Mouse (Mus musculus) Patski (cell line): ENCODE measurements around the gene Clmp. TPM values are rescaled to one million over a fixed set of nuclear protein-coding genes. Genes with fewer than 3 reads are reported as not detected.

Source experiments
- ATAC-seq: fragments of 100-300 bp; one replicate; pipeline ENCODE4 v1.8.0; 2021
- CTCF ChIA-PET: fragments of 350-600 bp; sonication (Branson Sonifier 250); formaldehyde crosslinking; loops from one replicate; lab custom pipeline; 2022; ENCODE audit warnings: inconsistent platforms; lab: Charles Lee
- POLR2A ChIA-PET: fragments of 350-600 bp; sonication (Branson Sonifier 250); formaldehyde crosslinking; loops from one replicate; lab custom pipeline; 2022; ENCODE audit warnings: antibody characterized with exemption, inconsistent platforms; lab: Charles Lee
- DNase-seq: peaks from one replicate; pipeline ENCODE4 v3.0.0-alpha.2; 2011; ENCODE audit warnings: low read depth, low spot score
- H3K27me3 ChIP-seq: fragments of 371-371 bp; one replicate; pipeline ENCODE4 v1.5.1; 2021
- CTCF ChIP-seq: fragments of 100-300 bp; IDR thresholded peaks from one replicate; pipeline ENCODE4 v1.5.1; 2021
- in situ Hi-C: fragments of 300-500 bp; cut with MboI; formaldehyde crosslinking; loops from 3 replicates; pipeline ENCODE4 v1.11.1; 2018; ENCODE audit warnings: low pct_unique_long_range_greater_than_20kb, mixed read lengths
- polyA plus RNA-seq: library from polyadenylated mRNA; unstranded; gene quantifications from one replicate; pipeline ENCODE4 v1.2.3, GENCODE M21; 2021

The Clmp gene
- polyA plus RNA-seq, 1 experiment from 2014 or later, result 0.06 TPM

DNA sequence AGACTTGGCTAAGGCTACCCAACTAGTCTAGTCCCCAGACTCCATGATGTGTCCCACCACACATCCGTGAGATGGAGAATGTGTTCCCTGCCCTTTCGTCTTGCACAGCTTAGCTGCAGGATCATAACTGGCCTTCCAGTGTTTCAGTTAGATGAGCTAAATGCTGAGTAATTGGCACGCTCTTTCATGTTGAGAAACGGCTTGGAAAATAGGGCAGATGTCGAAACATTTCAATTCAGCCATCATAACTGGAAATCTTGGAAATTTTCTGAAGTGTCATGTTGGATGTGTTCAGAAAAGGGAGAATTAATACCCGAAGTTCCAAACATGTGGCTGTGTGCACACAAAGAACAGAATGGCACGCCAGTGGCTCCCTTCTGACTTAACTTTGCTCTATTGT, 4.7 kb downstream of the Clmp start:
- in situ Hi-C loops, result no loop called here
- CTCF ChIA-PET, result interaction anchor here (1.0 kb wide), 1 partner anchor 29 kb away, joined by 3 read pairs; no protein-coding TSS in a partner anchor
- POLR2A ChIA-PET, result no interaction called here

GRCm38 (mm10) chr9:40693026-40693425, 7.3 kb downstream of the Clmp start:
- H3K27me3 ChIP-seq, result peaks cover 6% of the 10 kb centered on the region
- ATAC-seq, result no peak
- ChIA-PET CTCF (no interaction called here), POLR2A (no interaction called here)
- no peak for TF ChIP-seq CTCF
- DNase-seq, result no peak
- in situ Hi-C loops, result no loop called here

More for the DNA sequence above, 4.7 kb downstream of the Clmp start:
- DNase-seq, result no peak
- ATAC-seq, result no peak
- peaks cover 26% of the 10 kb centered on the region for H3K27me3 ChIP-seq
- no peak for TF ChIP-seq CTCF

GRCm38 (mm10) chr9:40693768-40694167, 8.0 kb downstream of the Clmp start:
- no peak for DNase-seq
- H3K27me3 ChIP-seq, result peaks cover 6% of the 10 kb centered on the region
- no peak for ATAC-seq
- POLR2A ChIA-PET, result no interaction called here
- in situ Hi-C loops, result no loop called here
- CTCF ChIA-PET, result interaction anchor here (1.2 kb wide), 1 partner anchor 56 kb away, joined by 3 read pairs; no protein-coding TSS in a partner anchor
- TF ChIP-seq CTCF, result no peak

GRCm38 (mm10) chr9:40694284-40694683, 8.5 kb downstream of the Clmp start:
- POLR2A ChIA-PET, result no interaction called here

GRCm38 (mm10) chr9:40696086-40696485, 10.3 kb downstream of the Clmp start:
- no peak for DNase-seq
- in situ Hi-C loops, result no loop called here
- no peak for TF ChIP-seq CTCF
- ChIA-PET POLR2A (no interaction called here), CTCF (no interaction called here)
- no peak for ATAC-seq
- H3K27me3 ChIP-seq, result peaks cover 5% of the 10 kb centered on the region

More at GRCm38 (mm10) chr9:40694284-40694683, 8.5 kb downstream of the Clmp start:
- no peak for DNase-seq
- in situ Hi-C loops, result no loop called here
- TF ChIP-seq CTCF, result no peak
- CTCF ChIA-PET, result interaction anchor here (1.2 kb wide), 1 partner anchor 56 kb away, joined by 3 read pairs; no protein-coding TSS in a partner anchor
- ATAC-seq, result no peak
- peaks cover 6% of the 10 kb centered on the region for H3K27me3 ChIP-seq

DNA sequence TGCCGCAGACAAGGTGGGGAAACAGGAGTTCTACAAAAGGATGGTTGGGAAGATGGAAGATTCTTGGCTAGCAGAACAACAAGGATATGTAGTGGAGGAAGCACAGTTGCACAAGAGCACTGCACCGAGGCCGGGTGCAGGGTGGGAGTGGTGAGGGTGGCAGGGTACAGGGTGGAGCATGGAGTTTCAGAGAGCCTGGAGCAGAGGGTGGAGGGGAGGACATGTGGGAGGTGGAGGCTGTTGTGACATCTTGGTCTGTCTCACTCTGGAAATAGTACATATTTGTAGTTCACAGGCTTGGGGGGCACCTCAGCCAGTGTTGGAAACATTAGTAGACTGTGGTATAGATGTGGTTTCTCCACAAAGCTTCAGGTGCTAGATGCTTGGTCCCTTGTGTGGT, 13.4 kb downstream of the Clmp start:
- CTCF ChIA-PET, result no interaction called here
- peaks cover 5% of the 10 kb centered on the region for H3K27me3 ChIP-seq
- TF ChIP-seq CTCF, result no peak

GRCm38 (mm10) chr9:40700253-40700652, 14.5 kb downstream of the Clmp start:
- ChIA-PET CTCF (interaction anchor here (1.0 kb wide), 1 partner anchor 16 kb away, joined by 3 read pairs; no protein-coding TSS in a partner anchor), POLR2A (no interaction called here)
- in situ Hi-C loops, result no loop called here
- peaks cover 5% of the 10 kb centered on the region for H3K27me3 ChIP-seq
- no peak for TF ChIP-seq CTCF
- ATAC-seq, result no peak
- DNase-seq, result no peak

More for the DNA sequence above, 13.4 kb downstream of the Clmp start:
- POLR2A ChIA-PET, result no interaction called here
- in situ Hi-C loops, result no loop called here
- ATAC-seq, result no peak
- DNase-seq, result no peak

GRCm38 (mm10) chr9:40704364-40705276, 18.9 kb downstream of the Clmp start:
- peaks cover 5% of the 10 kb centered on the region for H3K27me3 ChIP-seq
- no peak for TF ChIP-seq CTCF
- ChIA-PET POLR2A (no interaction called here), CTCF (no interaction called here)
- no peak for ATAC-seq
- no peak for DNase-seq
- in situ Hi-C loops, result no loop called here

GRCm38 (mm10) chr9:40708448-40709140, 22.8 kb downstream of the Clmp start:
- DNase-seq (no peak), ATAC-seq (no peak)
- no peak for TF ChIP-seq CTCF
- H3K27me3 ChIP-seq, result peaks cover 8% of the 10 kb centered on the region
- in situ Hi-C loops, result no loop called here
- POLR2A ChIA-PET, result no interaction called here
- CTCF ChIA-PET, result no interaction called here

- in situ Hi-C loops, result no loop called here
- no peak for TF ChIP-seq CTCF
- POLR2A ChIA-PET, result interaction anchor here (0.8 kb wide), 1 partner anchor 71 kb away, joined by 3 read pairs; no protein-coding TSS in a partner anchor
- ATAC-seq (no peak), DNase-seq (no peak)
- H3K27me3 ChIP-seq, result peaks cover 8% of the 10 kb centered on the region
- CTCF ChIA-PET, result no interaction called here
Observed at GRCm38 (mm10) chr9:40709141-40709537, 23.4 kb downstream of the Clmp start.
